Mouse (Mus musculus): ENCODE measurements around the gene Fam198a. TPM values are rescaled to one million over a fixed set of nuclear protein-coding genes. Genes with fewer than 3 reads are reported as not detected.
A peak's percentile ranks its signal among the peaks of the same experiment; 100 is the strongest.

Gene Fam198a
- total RNA-seq, 2 experiments from 2014 or later, result 3.7 to 4.3 TPM

- no peak for DNase-seq (ENCODE audit: low spot score in 2 of 2)
- intact Hi-C loops (cut with DNase I), result no loop called here
Observed at GRCm38 (mm10) chr9:121974141-121974986, 23.6 kb downstream of the Fam198a start.

DNA sequence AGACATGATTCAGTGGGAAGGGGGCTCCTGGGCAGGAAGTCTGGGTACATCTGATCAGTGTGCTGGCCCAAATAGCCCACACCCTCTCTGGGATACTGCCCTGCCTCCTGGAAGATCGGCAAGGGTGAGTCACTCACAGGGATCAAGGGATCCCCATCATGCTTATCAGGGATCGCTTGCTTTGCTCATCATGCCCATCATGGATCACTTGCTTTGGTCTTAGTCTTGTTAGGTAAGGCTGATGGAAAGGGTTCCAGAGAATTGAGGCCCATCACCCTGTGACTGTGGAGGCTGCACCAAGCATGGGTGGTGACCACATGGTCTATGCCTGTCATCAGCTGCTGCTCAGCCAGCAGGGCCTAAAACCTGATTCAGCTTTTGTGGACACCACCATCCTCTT is 24.5 kb downstream of the Fam198a start:
- DNase-seq (ENCODE audit: low spot score in 2 of 2), result no peak
- intact Hi-C loops (cut with DNase I), result no loop called here

DNA sequence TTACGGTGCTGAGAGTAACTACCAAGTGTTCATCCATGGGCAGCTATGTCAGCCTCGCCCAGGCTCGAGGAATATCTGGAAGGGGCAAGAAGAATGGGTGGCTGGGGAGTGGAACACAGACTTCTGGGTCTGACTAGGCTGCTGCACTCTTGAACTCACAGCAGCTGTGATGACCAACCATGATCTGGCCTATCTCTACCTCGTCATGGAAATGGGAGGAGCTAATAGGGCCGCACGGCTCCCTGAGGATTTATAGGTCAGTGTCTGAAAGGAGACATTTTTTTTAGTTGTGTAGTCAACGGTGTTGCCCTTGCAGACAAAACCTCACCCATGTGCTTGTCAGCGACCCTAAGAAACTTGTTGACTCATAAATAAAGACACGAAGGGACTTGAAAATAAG is 30.3 kb downstream of the Fam198a start:
- DNase-seq (ENCODE audit: low spot score in 2 of 2), result no peak
- intact Hi-C loops (cut with DNase I), result loop anchor here (10.0 kb wide), 1 partner anchor 136 kb away; no protein-coding TSS in a partner anchor

GRCm38 (mm10) chr9:121981466-121982105 is 30.8 kb downstream of the Fam198a start:
- intact Hi-C loops (cut with DNase I), result loop anchor here (1.0 to 10.0 kb wide), 2 partner anchors 33 to 137 kb away; no protein-coding TSS in a partner anchor
- no peak for DNase-seq (ENCODE audit: low spot score in 2 of 2)

- intact Hi-C loops (cut with DNase I), result loop anchor here (1.0 to 10.0 kb wide), 2 partner anchors 34 to 137 kb away; no protein-coding TSS in a partner anchor
Observed at GRCm38 (mm10) chr9:121982214-121982613, 31.4 kb downstream of the Fam198a start.

DNA sequence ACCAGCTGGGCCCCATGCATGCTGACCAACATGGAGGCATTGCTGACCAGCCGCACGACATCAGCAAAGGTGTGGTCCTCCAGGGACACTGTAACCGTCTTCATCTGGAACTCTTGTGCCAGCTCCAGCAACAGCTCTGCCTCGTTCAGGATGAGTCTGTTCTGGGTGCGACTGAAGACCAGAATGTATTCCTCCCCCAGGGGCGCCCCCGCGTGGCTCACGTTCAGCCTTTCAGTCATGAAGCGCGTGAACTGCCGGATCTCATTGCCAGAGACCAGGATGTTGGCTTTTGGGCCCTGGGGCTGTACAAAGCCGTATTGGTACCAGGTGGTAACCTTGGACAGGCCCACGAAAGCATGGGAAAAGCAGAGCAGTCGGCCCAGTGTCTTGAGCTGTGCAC is 31.9 kb downstream of the Fam198a start:
- DNase-seq (ENCODE audit: low spot score in 2 of 2), result peak in 1 of 2 experiments; percentile 32
- intact Hi-C loops (cut with DNase I), result loop anchor here (1.0 to 10.0 kb wide), 2 partner anchors 34 to 138 kb away; no protein-coding TSS in a partner anchor

More at GRCm38 (mm10) chr9:121982214-121982613, 31.4 kb downstream of the Fam198a start:
- DNase-seq (ENCODE audit: low spot score in 2 of 2), result no peak

GRCm38 (mm10) chr9:121983504-121983903 is 32.7 kb downstream of the Fam198a start:
- intact Hi-C loops (cut with DNase I), result loop anchor here (10.0 kb wide), 1 partner anchor 139 kb away; no protein-coding TSS in a partner anchor
- peak; percentile 82 to 85 for DNase-seq (ENCODE audit: low spot score in 2 of 2)

GRCm38 (mm10) chr9:121984465-121985461 is 34.0 kb downstream of the Fam198a start:
- intact Hi-C loops (cut with DNase I), result loop anchor here (1.0 to 10.0 kb wide), 3 partner anchors 37 to 140 kb away; no protein-coding TSS in a partner anchor
- peak; percentile 75 to 79 for DNase-seq (ENCODE audit: low spot score in 2 of 2)

- no peak for DNase-seq (ENCODE audit: low spot score in 2 of 2)
- intact Hi-C loops (cut with DNase I), result loop anchor here (5.0 to 10.0 kb wide), 2 partner anchors 107 to 144 kb away; no protein-coding TSS in a partner anchor
Observed at GRCm38 (mm10) chr9:121988910-121989309, 38.1 kb downstream of the Fam198a start.

DNA sequence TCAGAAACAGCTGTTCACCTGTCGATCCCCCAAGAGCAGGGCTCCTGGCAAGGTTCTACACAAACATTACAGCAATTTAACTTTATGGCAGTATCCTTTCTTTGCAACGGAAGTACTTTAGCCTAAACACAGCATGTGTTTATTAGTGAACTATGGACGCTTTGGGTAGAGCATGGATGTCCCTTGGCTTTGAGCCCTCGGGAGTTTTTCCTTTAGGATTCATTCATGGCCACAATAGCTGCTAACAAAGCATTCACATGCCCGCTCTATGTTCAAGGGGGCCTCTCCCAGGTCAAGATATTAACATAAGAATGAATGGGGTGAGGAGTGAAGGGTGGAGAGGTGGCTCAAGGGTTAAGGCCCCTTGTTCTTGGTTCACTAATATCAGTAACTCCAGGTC is 38.7 kb downstream of the Fam198a start:
- intact Hi-C loops (cut with DNase I), result loop anchor here (5.0 to 10.0 kb wide), 2 partner anchors 107 to 145 kb away; no protein-coding TSS in a partner anchor
- no peak for DNase-seq (ENCODE audit: low spot score in 2 of 2)

DNA sequence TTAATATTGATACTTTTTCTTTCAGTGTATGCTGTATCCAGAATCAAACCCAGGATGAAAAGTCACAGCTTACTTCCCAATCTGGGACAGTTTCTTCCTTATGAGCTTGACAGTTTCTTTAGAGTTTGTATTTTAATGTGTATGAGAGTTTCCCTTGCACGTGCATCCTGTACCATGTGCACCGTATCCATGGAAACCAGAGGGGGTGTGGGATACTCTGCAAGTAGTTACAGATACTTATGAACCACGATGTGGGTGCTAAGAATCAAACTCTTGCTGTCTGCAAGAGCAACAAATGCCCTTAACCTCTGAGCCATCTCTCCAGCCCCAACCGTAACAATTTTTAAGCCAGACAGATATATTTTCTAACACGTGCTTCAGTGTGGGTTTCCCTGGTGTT is 40.3 kb downstream of the Fam198a start:
- peak; percentile 48 to 78 for DNase-seq (ENCODE audit: low spot score in 2 of 2)
- intact Hi-C loops (cut with DNase I), result no loop called here

- no peak for DNase-seq (ENCODE audit: low spot score in 2 of 2)
- intact Hi-C loops (cut with DNase I), result no loop called here
Observed at GRCm38 (mm10) chr9:121993047-121993446, 42.3 kb downstream of the Fam198a start.

DNA sequence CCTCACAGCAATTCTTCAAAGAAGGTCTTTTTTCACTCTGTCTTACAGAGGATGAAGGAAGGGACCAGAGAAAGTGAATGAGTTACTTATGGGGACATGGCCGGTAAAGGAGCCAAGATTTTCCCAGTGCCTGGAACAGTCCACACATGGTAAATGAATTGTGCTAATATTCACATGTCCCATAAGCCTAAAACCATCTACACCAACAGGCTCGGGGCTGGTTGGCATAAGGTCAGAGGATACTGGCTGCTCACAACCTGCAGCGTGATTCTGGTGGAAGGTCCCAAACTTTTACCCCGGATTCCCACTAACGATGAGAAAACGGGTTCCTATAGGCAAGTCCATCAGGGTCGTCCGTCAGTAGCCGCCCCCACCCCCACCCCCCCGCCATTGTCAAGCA is 44.3 kb downstream of the Fam198a start:
- intact Hi-C loops (cut with DNase I), result no loop called here
- no peak for DNase-seq (ENCODE audit: low spot score in 2 of 2)

DNA sequence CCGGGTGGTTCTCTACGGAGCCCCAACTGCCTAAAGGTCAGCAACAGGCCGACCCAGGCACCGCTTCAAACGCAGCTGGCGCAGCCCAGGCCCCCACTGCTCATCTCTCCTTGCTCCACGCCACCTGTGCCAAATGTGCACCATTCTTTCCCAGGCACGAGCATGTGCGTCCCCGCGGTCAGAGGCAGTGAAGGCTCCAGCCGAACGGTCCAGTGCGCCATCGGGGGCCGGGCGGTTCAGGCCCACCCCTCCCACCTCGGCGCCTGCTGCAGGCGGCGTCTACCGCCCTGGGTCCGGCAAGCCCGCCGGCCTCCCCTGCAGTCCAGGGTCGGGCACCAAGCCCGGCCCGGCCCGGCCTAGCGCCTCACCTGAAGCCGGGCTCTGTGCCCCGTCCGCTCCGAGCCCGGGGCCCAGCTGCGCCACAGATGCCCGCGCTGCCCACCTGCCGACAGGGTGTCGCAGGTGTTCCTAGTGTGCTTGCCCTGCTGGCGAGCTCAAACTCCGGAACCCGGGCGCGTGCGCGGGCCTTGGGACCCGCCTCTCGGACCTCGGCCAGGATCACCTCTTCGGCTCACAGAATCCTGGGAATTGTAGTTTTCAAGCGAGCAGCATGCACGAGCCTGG is 44.8 kb downstream of the Fam198a start:
- intact Hi-C loops (cut with DNase I), result no loop called here
- peak; percentile 82 to 90 for DNase-seq (ENCODE audit: low spot score in 2 of 2)

- DNase-seq (ENCODE audit: low spot score in 2 of 2), result no peak
- intact Hi-C loops (cut with DNase I), result no loop called here
Observed at GRCm38 (mm10) chr9:121997010-121997409, 46.2 kb downstream of the Fam198a start, which contains the start of gene Pomgnt2. Gene Pomgnt2 (minus strand): TSS chr9:121997110.

DNA sequence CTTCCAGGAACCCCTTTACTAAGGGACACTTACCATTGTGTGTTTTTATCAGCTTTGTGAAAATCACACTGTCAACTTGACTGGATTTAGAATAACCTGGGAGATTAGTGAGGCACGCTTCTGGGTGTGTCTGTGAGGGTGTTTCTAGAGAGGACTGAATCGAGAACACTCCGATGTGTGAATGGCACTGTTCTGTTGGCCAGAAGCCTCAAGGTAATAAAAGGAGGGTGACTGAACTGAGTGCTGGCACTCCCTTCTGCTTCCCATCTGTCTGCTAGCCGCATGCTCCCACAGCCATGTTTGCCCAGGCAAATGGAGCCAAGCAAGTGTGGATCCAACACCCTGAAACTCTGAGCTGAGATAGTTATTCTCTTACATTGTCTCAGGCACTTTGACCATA is 47.2 kb downstream of the Fam198a start:
- intact Hi-C loops (cut with DNase I), result no loop called here

DNA sequence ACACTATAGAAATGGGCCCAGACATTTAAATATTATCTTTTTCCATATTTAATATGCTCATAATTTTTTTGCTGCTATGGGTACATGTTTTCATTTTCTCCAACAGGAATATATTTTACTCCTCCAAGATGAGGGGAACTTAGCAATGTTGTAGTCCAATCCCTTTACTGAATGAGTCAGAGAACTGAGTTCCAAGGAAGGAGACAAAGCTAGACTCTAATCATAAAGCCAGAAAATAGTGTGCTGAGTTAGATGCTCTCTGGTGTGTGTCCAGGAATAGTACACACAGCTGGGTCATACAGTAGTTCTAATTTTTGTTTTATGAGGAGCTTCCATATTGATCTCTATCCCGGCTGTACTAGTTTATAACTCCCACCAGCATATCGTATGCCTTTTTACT is 55.4 kb downstream of the Fam198a start:
- intact Hi-C loops (cut with DNase I), result no loop called here
- no peak for DNase-seq (ENCODE audit: low spot score in 2 of 2)

More for the DNA sequence above, 47.2 kb downstream of the Fam198a start:
- DNase-seq (ENCODE audit: low spot score in 2 of 2), result no peak

GRCm38 (mm10) chr9:122006609-122007008 is 55.8 kb downstream of the Fam198a start:
- DNase-seq (ENCODE audit: low spot score in 2 of 2), result no peak
- intact Hi-C loops (cut with DNase I), result no loop called here
